Mouse (Mus musculus) ovary, postnatal 14 days (tissue): ENCODE results near the gene Spa17.

ENCODE experiments used
- DNase-seq: peaks from one replicate; pipeline ENCODE4 v3.0.0; 2022; ENCODE audit warnings: low spot score

The Spa17 gene

GRCm38 (mm10) chr9:37563805-37564204 is 49.7 kb downstream of the Spa17 start:
- DNase-seq = no peak

DNA sequence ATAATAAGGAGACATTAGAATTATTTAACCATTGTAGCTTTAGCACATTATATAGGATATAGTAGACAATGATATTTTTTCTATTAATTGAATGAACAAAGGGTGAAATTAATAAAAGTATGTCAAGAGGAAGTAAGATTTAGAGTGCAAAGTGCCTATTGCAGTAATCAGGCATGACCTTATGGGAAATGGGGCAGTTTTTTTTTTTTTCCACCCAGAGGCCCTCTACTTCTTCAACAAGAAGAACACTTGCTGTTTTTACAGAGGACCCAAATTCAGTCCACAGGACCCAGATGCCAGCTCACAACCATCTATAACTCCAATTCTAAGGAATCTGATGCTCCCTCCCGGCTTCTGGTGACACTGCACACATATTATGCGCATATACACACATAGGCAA is 52.9 kb downstream of the Spa17 start:
- no peak for DNase-seq

DNA sequence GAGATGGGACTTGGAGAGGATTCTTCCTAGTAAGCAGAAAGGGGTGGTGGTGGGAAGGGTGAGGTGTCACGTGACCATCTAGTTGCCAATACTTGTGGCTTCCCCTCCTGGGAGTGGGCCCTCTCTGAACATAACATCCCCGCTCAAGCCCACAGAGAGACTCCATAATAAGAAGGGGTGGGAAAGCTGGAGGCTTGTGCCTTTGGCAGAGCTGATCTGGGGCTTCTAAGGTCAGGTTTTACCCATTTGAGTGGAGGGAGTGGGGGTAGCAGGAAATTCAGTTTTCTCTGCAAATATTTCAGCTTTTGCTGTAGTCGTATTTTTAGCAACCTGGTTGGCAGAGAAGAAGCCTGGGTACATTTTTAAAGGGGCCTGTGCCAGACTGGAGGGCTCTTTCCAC is 57.2 kb downstream of the Spa17 start:
- no peak for DNase-seq

GRCm38 (mm10) chr9:37554838-37555748 is 58.4 kb downstream of the Spa17 start, which contains the start of gene Siae:
Gene Siae (plus strand): TSS chr9:37555698.
- no peak for DNase-seq

DNA sequence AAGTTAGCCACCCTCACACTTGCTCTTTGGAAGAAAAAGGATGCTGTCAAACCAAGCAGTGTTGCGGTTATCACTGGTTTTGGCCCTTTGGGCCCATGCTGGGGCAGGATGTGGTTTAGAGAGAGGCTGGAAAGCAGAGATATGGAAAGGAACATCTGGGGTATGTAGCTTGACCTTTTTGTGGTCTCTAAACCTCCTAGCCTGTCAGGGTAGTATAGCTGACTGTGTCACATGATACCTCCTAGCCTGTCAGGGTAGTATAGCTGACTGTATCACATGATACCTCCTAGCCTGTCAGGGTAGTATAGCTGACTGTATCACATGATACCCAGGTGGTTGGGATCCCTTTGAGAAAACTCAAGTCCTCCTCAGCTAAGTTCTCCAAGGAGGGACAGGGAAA is 59.2 kb downstream of the Spa17 start:
- DNase-seq = no peak
